Mouse (Mus musculus) liver, embryonic 13.5 days (tissue): ENCODE measurements around the gene Thumpd1. TPM values are rescaled to one million over a fixed set of nuclear protein-coding genes. Genes with fewer than 3 reads are reported as not detected.

Experiments
- ATAC-seq: fragments of 200-750 bp; cut with Nextera tagmentation; 2 replicates; pipeline ENCODE4 v1.8.0; 2017; ENCODE audit warnings: low read depth, mild to moderate bottlenecking, moderate number of reproducible peaks, moderate library complexity
- DNase-seq: peaks from one replicate; pipeline ENCODE4 v3.0.0; 2022
- H3K27ac ChIP-seq: fragments of 300-500 bp; sonication (generic); 2 replicates; pipeline ENCODE4 v1.5.1; 2015; ENCODE audit warnings: moderate library complexity, mild to moderate bottlenecking, inconsistent platforms
- H3K27me3 ChIP-seq: fragments of 300-500 bp; sonication (generic); 2 replicates; pipeline ENCODE4 v1.6.1; 2015; ENCODE audit warnings: mild to moderate bottlenecking, inconsistent platforms
- H3K36me3 ChIP-seq: fragments of 300-500 bp; sonication (generic); 2 replicates; pipeline ENCODE4 v1.6.1; 2015; ENCODE audit warnings: mild to moderate bottlenecking, inconsistent platforms
- H3K4me1 ChIP-seq: fragments of 300-500 bp; sonication (generic); replicated peaks from 2 replicates; pipeline ENCODE4 v1.6.1; 2015; ENCODE audit warnings: inconsistent platforms
- H3K4me2 ChIP-seq: fragments of 300-500 bp; sonication (generic); 2 replicates; pipeline ENCODE4 v1.6.1; 2015; ENCODE audit warnings: inconsistent platforms, mild to moderate bottlenecking, moderate library complexity
- H3K4me3 ChIP-seq: fragments of 300-500 bp; sonication (generic); replicated peaks from 2 replicates; pipeline ENCODE4 v1.5.1; 2015; ENCODE audit warnings: mild to moderate bottlenecking, inconsistent platforms
- H3K9ac ChIP-seq: fragments of 300-500 bp; sonication (generic); 2 replicates; pipeline ENCODE4 v1.6.1; 2015; ENCODE audit warnings: mild to moderate bottlenecking, inconsistent platforms
- H3K9me3 ChIP-seq: fragments of 300-500 bp; sonication (generic); replicated peaks from 2 replicates; pipeline ENCODE4 v1.6.1; 2016; ENCODE audit warnings: inconsistent platforms
- WGBS: fragments of 180-500 bp; shearing (Covaris S2); methylation state at CpG from one replicate; pipeline ENCODE4 v1.1.7; 2015; ENCODE audit not compliant: insufficient replicate concordance; 5-methylcytosine and 5-hydroxymethylcytosine counted together
- polyA plus RNA-seq: library from polyadenylated mRNA; unstranded; fragments of >200 nt; fragmentation: Nextera tagmentation; extraction: Ambion mirVana; gene quantifications from 2 replicates; pipeline ENCODE4 v1.2.1, GENCODE M21; 2015

Gene Thumpd1
- polyA plus RNA-seq, 1 experiment from 2014 or later: 35.7 TPM

DNA sequence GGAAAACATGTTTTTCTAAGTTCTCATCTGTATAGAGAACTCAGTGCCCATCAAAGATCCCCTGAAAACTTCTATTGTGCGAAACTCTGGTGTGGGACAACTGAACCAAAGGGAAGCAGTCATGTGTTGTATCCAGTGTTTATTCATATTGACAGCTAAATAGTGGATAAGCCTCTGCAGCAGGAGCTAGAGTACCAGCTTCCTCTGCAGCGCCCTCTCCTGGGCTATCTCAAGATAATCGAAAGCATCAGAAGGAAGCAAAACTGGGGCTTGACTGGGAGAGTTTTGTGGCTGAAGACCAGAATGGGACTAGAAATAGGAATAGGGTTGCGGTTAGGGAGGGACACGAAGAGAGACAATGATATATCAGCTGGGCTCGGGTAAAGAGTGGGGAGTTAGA, 49.7 kb downstream of the Thumpd1 start:
- H3K4me3 ChIP-seq: no peak overlapping the region
- no peak overlapping the region for H3K27ac ChIP-seq
- no peaks in the 10 kb centered on the region for H3K9me3 ChIP-seq
- H3K27me3 ChIP-seq: no peaks in the 10 kb centered on the region
- H3K4me1 ChIP-seq: no peaks in the 10 kb centered on the region
- no peak overlapping the region for H3K4me2 ChIP-seq
- H3K36me3 ChIP-seq: no peaks in the 10 kb centered on the region
- no peak for DNase-seq
- no peak for ATAC-seq
- H3K9ac ChIP-seq: no peak overlapping the region
- WGBS: 35% methylated on average over 6 of the region's 6 CpGs

DNA sequence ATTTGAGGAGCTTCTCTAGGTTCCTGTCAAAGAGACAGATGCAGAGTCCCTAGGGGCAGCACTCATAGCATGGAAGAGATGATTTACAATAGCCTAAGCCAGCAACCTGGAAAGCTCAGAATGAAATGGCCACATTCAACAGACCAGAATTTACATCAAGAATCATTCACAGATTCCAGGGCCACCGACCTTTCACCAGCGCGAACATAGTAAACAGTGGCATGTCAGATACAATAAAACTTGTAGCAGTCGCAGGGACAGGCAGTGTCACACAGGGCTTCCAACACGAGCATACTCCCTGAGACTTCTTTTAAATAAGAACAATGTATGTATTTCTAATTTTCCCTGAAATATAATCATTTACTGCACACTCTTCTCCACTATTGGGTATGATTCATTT, 50.2 kb downstream of the Thumpd1 start:
- no peak overlapping the region for H3K4me3 ChIP-seq
- no peaks in the 10 kb centered on the region for H3K36me3 ChIP-seq
- no peak overlapping the region for H3K9ac ChIP-seq
- ATAC-seq (no peak), DNase-seq (no peak)
- no peaks in the 10 kb centered on the region for H3K9me3 ChIP-seq
- H3K4me2 ChIP-seq: no peak overlapping the region
- no peaks in the 10 kb centered on the region for H3K27me3 ChIP-seq
- no peaks in the 10 kb centered on the region for H3K4me1 ChIP-seq
- 63% methylated on average over 5 of the region's 5 CpGs for WGBS
- H3K27ac ChIP-seq: no peak overlapping the region

DNA sequence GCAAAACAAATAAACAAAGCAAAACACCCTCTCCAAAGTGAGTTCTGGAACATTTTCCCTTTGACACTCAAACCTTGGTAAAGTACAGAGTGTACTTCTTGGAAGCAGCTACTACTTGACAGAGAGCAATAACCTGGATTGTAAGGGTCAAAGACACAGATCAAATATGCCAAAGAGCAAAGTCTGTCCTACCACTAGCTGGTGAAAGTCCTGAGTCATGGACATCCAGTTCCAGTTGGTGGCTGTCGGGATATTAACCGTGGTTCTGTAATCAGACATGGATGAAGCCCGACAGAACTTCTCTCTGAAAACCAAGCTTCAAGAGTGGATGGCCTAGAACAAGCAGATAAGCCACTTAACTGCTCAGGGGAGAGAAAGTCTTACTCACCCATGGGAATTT, 52.7 kb downstream of the Thumpd1 start:
- ATAC-seq (no peak), DNase-seq (no peak)

More for the DNA sequence above, 52.7 kb downstream of the Thumpd1 start:
- WGBS: 63% methylated on average over 3 of the region's 3 CpGs
- Histone ChIP-seq H3K4me1 (no peaks in the 10 kb centered on the region), H3K9ac (no peak overlapping the region), H3K4me2 (no peak overlapping the region), H3K27ac (no peak overlapping the region), H3K4me3 (no peak overlapping the region), H3K36me3 (no peaks in the 10 kb centered on the region), H3K9me3 (no peaks in the 10 kb centered on the region), H3K27me3 (no peaks in the 10 kb centered on the region)

Other genes with a start within 250 kb of the Thumpd1 start
- gene Umod, start 241.5 kb downstream of the Thumpd1 start, polyA plus RNA-seq: not detected in 2 replicates
- gene Acsm5, start 201.3 kb downstream of the Thumpd1 start, polyA plus RNA-seq: 0.03 TPM in 1 of 2 replicates, not detected in the other
- not detected in 2 replicates for gene Pdilt, start 197.3 kb downstream of the Thumpd1 start, polyA plus RNA-seq
- gene Acsm2, start 166.5 kb downstream of the Thumpd1 start, polyA plus RNA-seq: not detected in 2 replicates
- gene Acsm1, start 113.8 kb downstream of the Thumpd1 start, polyA plus RNA-seq: 0.63 and 0.68 TPM in 2 replicates
- gene Acsm4, start 30.8 kb downstream of the Thumpd1 start, polyA plus RNA-seq: not detected in 2 replicates
- gene Acsm3, start 40.1 kb upstream of the Thumpd1 start, polyA plus RNA-seq: 0.93 and 1.7 TPM in 2 replicates
- 10.7 and 10.8 TPM in 2 replicates for gene Rexo5, start 73.2 kb upstream of the Thumpd1 start, polyA plus RNA-seq
- gene Eri2, start 73.3 kb upstream of the Thumpd1 start, polyA plus RNA-seq: 12.4 and 15.9 TPM in 2 replicates
- gene Lyrm1, start 175.1 kb upstream of the Thumpd1 start, polyA plus RNA-seq: 3.8 and 3.9 TPM in 2 replicates
- gene Dcun1d3, start 175.5 kb upstream of the Thumpd1 start, polyA plus RNA-seq: 2.0 and 2.5 TPM in 2 replicates